Mouse (Mus musculus) stomach, postnatal 0 days (tissue): ENCODE measurements around the gene Stab1. TPM values are rescaled to one million over a fixed set of nuclear protein-coding genes. Genes with fewer than 3 reads are reported as not detected.

Experiments
- ATAC-seq: fragments of 200-750 bp; cut with Nextera tagmentation; 2 replicates; pipeline ENCODE4 v1.8.0; 2017; ENCODE audit not compliant: low FRiP score, low TSS enrichment
- DNase-seq: peaks from one replicate; pipeline ENCODE4 v3.0.0-alpha.2; 2016; ENCODE audit warnings: low spot score
- H3K27ac ChIP-seq: fragments of 300-500 bp; sonication (generic); replicated peaks from 2 replicates; pipeline ENCODE4 v1.5.1; 2014; ENCODE audit warnings: mild to moderate bottlenecking, control low read depth
- H3K27me3 ChIP-seq: fragments of 300-500 bp; sonication (generic); 2 replicates; pipeline ENCODE4 v1.6.1; 2014; ENCODE audit warnings: low read length; ENCODE audit not compliant: control insufficient read depth, insufficient read depth
- H3K36me3 ChIP-seq: fragments of 300-500 bp; sonication (generic); 2 replicates; pipeline ENCODE4 v1.6.1; 2014; ENCODE audit warnings: low read length, mixed read lengths; ENCODE audit not compliant: control insufficient read depth, insufficient read depth
- H3K4me1 ChIP-seq: fragments of 300-500 bp; sonication (generic); replicated peaks from 2 replicates; pipeline ENCODE4 v1.6.1; 2014; ENCODE audit warnings: antibody characterized with exemption; ENCODE audit not compliant: control insufficient read depth, insufficient read depth
- H3K4me2 ChIP-seq: fragments of 300-500 bp; sonication (generic); replicated peaks from 2 replicates; pipeline ENCODE4 v1.6.1; 2014; ENCODE audit warnings: low read depth, mild to moderate bottlenecking, control low read depth, moderate library complexity
- H3K4me3 ChIP-seq: fragments of 300-500 bp; sonication (generic); 2 replicates; pipeline ENCODE4 v1.5.1; 2014; ENCODE audit warnings: low read depth, low read length, control low read depth
- H3K9ac ChIP-seq: fragments of 300-500 bp; sonication (generic); 2 replicates; pipeline ENCODE4 v1.6.1; 2014; ENCODE audit warnings: mild to moderate bottlenecking, low read length, control low read depth, mixed read lengths
- H3K9me3 ChIP-seq: fragments of 300-500 bp; sonication (generic); 2 replicates; pipeline ENCODE4 v1.6.1; 2016; ENCODE audit warnings: low read length; ENCODE audit not compliant: control insufficient read depth
- CTCF ChIP-seq: IDR thresholded peaks from 2 replicates; pipeline ENCODE4 v1.5.1; 2016; ENCODE audit warnings: antibody characterized with exemption, low read depth, mild to moderate bottlenecking, moderate library complexity
- EP300 ChIP-seq: optimal IDR thresholded peaks from 2 replicates; pipeline ENCODE3; 2016; ENCODE audit warnings: antibody characterized with exemption
- WGBS: fragments of 180-500 bp; shearing (Covaris S2); extraction: QIAGEN DNeasy Blood & Tissue Kit; methylation state at CpG from one replicate; pipeline ENCODE4 v1.1.7; 2014; 5-methylcytosine and 5-hydroxymethylcytosine counted together
- polyA plus RNA-seq: library from polyadenylated mRNA; unstranded; fragments of >200 nt; fragmentation: Nextera tagmentation; extraction: Ambion mirVana; gene quantifications from 2 replicates; pipeline ENCODE4 v1.2.1, GENCODE M21; 2015

Stab1 gene
- polyA plus RNA-seq, 1 experiment from 2014 or later: 23.7 TPM

DNA sequence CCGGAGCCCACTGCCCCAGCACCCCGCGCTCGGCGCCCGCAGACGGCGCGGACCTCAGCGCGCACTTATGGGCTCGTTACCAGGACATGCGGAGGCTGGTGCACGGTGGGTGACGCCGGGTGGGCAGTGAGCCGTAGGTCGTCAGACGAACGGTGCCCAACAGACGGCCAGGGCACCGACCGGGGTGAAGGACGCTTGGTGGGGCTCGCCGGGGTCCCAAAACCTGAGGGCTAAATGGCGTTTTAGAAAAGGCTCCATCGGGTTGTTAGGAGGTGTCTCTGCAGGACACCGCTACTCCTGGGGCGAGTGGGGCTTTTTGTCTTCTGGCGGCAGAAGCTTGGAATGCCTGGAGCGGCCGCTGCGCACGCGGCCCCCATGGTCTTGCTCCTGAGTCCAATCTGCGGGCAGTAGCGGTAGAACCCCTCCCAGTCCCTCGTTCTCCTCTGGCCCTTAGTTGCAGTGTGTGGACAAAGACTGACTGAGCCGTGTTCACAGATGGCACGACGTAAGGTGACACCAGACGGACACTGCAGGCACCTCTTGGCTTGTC lies 37.1 kb downstream of the Stab1 start:
- no peak for ATAC-seq

DNA sequence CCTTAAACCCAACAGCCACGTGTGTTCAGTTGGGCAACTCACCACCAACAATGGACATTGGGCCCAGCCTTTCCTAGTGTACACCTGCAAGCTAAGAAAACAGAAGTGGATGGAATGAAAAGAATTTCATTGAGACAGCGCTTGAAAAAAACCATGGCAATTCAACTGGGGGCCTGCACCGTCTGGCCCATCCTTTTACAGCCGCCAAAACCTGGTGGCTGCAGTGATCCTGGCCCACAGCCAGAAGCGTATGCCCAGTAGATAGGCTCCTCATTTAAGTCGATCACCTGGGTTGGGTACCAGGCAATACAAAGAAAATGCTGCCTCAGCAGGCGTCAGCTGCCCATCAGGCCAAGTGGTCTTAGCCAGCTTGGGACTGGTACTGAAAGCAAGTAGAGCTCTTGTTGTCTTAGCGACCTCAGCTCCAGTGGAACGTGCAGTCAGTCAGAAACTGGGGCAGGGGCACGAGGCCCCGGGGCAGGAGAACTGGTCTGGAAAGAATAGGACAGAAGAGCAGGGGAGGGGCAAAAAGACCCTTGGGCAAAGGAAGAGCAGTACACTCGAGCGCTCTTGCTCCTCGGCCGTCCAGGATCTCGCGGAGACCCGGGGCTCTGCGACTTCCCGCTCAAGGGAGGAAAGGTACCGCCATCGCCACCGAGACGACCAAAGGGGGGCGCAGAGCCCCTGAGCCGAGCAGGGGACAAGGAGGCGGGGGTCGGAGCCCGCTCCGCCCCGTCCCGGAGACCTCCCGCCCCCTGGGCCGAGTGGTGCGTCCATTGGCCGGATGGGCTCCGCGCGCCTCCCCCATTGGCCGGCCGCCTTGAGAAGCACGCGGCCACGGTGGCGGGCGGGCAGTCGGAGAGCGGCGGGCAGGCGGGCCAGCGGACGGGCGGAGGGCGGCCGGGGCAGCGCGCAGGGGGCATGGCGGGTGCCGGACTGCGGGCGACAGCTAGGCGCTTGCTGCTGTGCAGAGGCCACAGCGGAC lies 37.9 kb downstream of the Stab1 start, which contains the start of gene Nt5dc2:
Gene Nt5dc2, plus strand, starts transcription at position 818 of the 985 bp plus-strand sequence.
- WGBS: 5% methylated on average over 56 of the region's 63 CpGs
- TF ChIP-seq CTCF (peak; percentile 52), EP300 (no peak)
- peaks cover 10% of the 10 kb centered on the region for H3K4me1 ChIP-seq
- no peaks in the 10 kb centered on the region; the same call in 1 of the 2 replicates for H3K36me3 ChIP-seq
- DNase-seq (peak; percentile 87), ATAC-seq (peak; percentile 59)
- no peaks in the 10 kb centered on the region for H3K9me3 ChIP-seq
- peak within 1 kb of the TSS; percentile 65 for H3K4me3 ChIP-seq
- no peaks in the 10 kb centered on the region for H3K27me3 ChIP-seq
- H3K4me2 ChIP-seq: peak within 1 kb of the TSS; percentile 87
- H3K9ac ChIP-seq: peak within 1 kb of the TSS; percentile 74
- peak within 1 kb of the TSS; percentile 71 for H3K27ac ChIP-seq

More for the DNA sequence above, 37.1 kb downstream of the Stab1 start:
- Histone ChIP-seq H3K9me3 (no peaks in the 10 kb centered on the region), H3K36me3 (peaks cover 6% of the 10 kb centered on the region), H3K27ac (peak overlapping the region; percentile 71), H3K27me3 (no peaks in the 10 kb centered on the region), H3K9ac (peak overlapping the region; percentile 74), H3K4me1 (peaks cover 10% of the 10 kb centered on the region), H3K4me3 (peak overlapping the region; percentile 65), H3K4me2 (peak overlapping the region; percentile 87)
- no peak for TF ChIP-seq CTCF
- TF ChIP-seq EP300: no peak
- WGBS: under 1% methylated on average over 39 of the region's 43 CpGs
- peak; percentile 41 for DNase-seq

DNA sequence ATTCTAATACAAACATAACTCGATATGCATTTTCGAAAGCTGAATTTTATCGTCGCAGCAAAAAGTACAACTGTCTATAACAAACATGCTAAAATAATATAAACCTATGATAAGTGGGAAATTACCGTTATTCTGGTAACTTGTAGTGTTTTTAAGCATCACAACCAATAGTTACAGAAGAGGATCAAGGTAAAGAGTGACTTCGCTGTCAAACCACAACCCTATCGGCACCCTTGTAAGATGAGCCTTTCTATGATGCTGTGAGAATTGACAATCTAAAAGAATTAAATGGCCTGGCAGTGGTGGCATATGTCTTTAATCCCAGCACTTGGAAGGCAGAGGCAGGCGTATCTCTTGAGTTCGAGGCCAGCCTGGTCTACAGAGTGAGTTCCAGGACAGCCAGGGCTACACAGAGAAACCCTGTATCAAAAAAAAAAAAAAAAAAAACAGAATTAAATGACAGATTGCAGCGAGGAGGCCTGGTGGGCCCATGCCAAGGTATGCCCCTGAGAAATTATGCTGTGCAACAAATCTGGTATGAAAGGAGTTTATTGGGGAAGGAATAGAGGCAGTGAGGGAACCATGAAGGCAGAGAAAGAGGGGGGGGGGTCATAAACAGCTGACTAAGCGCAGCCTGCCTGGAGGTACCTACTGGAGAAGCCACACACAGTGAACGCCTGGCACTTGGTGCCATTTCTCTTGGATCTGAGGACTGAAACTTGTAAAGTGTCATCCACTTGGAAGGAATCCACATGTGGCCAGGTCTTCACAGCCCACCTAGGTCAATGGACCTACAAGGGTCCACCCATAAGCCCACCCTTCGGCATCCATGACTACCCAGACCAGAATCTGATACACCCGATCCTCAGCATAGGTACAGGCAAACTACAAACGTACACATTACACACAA lies 38.9 kb downstream of the Stab1 start:
- peak overlapping the region; percentile 71 for H3K27ac ChIP-seq
- no peak for TF ChIP-seq CTCF
- TF ChIP-seq EP300: no peak
- ATAC-seq (no peak), DNase-seq (peak; percentile 12)
- H3K27me3 ChIP-seq: no peaks in the 10 kb centered on the region
- H3K9ac ChIP-seq: no peak overlapping the region
- H3K4me1 ChIP-seq: peaks cover 10% of the 10 kb centered on the region
- 62% methylated on average over 15 of the region's 15 CpGs for WGBS
- H3K36me3 ChIP-seq: no peaks in the 10 kb centered on the region
- H3K4me2 ChIP-seq: peak overlapping the region; percentile 63
- peak overlapping the region; percentile 70; the same call in 1 of the 2 replicates for H3K4me3 ChIP-seq
- no peaks in the 10 kb centered on the region for H3K9me3 ChIP-seq

DNA sequence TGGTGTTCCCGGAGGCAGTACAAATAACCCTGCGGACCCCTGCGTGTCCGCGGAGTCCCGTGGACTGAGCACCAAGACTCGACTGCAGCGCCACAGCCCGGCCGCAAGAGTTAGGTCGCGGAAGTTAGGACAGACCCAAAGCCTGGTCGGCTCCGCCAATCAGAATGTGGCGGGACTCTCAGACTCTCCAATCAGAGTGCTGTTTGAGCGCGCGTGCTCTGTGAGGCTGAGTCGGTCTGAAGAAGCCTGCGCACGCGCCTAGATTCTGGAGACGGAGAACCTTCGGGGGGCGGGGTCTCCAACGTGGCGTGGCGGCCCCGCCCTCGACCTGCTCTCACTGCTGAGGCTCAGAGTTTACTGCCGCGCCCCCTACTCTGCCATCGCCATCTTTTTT lies 39.6 kb downstream of the Stab1 start, which contains the start of gene Smim4:
Gene Smim4, minus strand, starts transcription at position 131 of the 394 bp plus-strand sequence.
- Histone ChIP-seq H3K9me3 (no peaks in the 10 kb centered on the region), H3K27ac (peak within 1 kb of the TSS; percentile 85), H3K9ac (peak within 1 kb of the TSS; percentile 67), H3K4me3 (peak within 1 kb of the TSS; percentile 70), H3K36me3 (no peaks in the 10 kb centered on the region), H3K4me2 (peak within 1 kb of the TSS; percentile 63), H3K4me1 (peaks cover 6% of the 10 kb centered on the region; the same call in 1 of the 2 replicates), H3K27me3 (no peaks in the 10 kb centered on the region)
- TF ChIP-seq CTCF (peak; percentile 74), EP300 (no peak)
- ATAC-seq: peak; percentile 96
- DNase-seq: peak; percentile 97
- WGBS: under 1% methylated on average over 33 of the region's 33 CpGs
